Mouse (Mus musculus) layer of hippocampus, adult 11-12 months (tissue): ENCODE measurements around the gene Syde1.
A peak's percentile ranks its signal among the peaks of the same experiment; 100 is the strongest.
"Not testable (repeated sequence)": the region's sequence is repeated elsewhere in the genome, so short reads cannot be mapped to it uniquely, and the experiment has no call there.

Source experiments
- DNase-seq: peaks from one replicate; pipeline ENCODE4 v3.0.0; 2022; ENCODE audit warnings: low spot score

The Syde1 gene

DNA sequence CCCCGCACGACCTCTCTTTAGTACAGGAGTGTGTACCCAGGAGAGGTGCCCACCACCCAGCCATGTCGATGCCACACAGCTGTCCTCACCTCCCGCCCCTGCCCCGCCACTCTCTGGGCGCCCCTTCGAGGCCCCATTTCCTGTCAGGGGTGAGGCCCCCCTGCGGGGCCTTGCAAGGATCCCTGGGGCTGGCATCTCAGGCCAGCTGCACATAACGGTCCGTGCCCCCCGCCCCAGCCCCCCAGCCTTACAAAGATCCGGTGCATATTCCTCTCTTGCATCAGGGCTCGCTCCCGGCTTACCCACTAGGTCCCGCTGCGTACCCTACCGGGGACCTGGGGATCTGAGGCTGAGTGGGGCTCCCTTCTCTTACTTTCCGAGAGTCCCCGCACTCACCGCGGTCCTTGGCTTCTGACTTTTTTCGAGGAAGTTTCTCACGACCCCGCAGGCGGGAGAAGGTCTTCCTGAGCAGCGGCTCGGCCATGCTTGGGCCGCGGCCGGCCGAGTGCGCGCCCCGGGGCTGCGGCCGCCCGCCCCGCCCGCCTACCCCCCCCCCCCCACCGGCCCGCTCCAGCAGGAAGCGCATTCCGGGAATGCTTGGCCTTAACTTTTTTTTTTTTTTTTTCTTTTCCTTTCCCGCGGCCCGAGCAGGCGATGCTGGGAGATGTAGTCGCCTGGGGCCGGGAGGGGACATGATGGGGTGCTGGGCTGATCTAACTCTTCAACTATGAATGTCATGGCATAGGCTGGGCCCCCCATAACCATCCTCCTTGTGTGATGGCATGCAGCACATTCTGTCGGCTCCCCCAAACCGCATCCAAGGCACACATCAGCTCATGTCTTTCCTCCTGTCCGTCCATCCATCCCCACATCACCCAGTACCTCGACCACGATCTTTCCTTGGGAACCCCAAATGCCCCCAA, at the start of gene Syde1:
Syde1 (minus strand) TSS at position 559 of the 923 bp plus-strand sequence.
- no peak for DNase-seq

DNA sequence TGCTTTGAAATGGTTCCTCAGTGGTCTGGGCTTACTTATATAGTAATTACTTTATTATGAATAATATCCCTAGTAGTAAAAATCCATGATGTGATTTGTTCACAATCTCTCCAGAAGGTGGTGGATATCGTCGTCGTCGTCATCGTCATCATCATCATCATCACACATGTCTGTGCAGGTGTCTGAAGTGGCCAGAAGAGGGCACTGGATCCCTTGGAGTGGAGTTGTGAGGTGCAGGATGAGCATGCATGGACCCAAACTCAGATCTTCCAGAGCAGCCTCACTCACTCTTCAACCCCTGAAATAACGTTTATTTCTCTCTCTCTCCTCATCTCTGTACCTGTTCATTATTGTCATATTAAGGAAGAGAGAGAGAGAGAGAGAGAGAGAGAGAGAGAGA, 40.5 kb upstream of the Syde1 start:
- DNase-seq, result peak; percentile 45

DNA sequence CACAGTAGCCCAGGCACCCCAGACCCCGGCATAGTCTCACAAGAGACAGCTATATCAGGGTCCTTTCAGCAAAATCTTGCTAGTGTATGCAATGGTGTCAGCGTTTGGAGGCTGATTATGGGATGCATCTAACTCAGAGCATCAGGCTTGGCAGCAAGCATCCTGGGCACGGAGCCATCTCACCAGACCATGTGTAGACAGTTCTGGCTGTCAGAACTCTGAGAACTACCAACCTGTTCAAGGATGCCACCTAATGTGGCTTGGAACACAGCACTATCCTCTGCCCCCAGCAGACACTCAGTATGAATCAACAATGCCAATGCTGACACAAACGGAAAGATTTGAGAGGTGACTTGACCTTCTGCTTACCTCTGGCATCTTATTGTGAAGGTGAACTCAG, 38.4 kb upstream of the Syde1 start:
- peak; percentile 51 for DNase-seq

DNA sequence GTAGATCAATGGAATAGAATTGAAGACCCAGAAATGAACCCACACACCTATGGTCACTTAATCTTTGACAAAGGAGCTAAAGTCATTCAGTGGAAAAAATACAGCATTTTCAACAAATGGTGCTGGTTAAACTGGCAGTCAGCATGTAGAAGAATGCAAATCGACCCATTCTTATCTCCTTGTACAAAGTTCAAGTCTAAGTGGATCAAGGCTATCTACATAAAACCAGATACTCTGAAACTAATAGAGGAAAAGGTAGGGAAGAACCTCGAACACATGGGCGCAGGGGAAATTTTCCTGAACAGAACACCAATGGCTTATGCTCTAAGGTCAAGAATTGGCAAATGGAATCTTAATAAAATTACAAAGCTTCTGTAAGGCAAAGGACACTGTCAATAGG, 31.4 kb upstream of the Syde1 start:
- DNase-seq, result not testable (repeated sequence)

DNA sequence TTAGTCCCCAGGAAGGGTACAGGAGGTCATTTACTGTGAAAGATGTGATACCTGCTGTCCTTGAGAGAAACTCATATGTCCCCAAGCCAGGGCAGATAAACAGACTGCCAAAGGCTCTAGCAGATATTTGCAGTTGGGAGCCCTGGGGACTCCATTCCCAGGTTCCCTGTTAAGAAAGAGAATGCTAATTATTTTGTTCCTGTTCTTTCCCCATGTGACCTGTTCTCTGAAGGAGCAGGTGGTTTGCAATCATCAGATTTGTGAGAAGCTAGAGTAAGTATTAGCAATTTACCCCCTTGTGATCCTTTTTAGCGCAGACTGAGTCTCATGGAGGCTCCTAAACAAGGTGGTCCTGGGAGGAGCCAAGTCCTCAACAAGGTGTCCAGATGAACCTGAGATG, 26.2 kb upstream of the Syde1 start, which contains the start of gene Olfr1357:
Olfr1357 (minus strand) TSS at position 101 of the 400 bp plus-strand sequence.
- no peak for DNase-seq

DNA sequence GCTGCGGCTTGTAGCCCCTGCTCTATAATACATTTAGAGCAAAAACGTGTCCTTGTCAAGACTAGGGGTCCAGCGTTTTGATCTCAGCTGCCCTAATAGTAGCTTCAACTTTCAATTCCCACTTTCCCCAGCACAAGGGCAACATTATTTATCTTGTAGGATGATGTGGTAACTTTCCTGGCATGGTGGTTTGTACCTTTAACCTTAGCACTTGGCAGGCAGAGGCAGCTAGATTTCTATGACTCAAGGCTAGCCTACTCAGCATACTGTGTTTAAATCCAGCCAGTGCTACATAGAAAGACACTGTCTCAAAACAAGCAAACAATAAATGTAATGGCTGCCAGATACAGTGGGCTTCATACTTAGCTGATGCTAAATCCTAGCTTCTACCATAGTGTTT, 15.8 kb upstream of the Syde1 start:
- no peak for DNase-seq

DNA sequence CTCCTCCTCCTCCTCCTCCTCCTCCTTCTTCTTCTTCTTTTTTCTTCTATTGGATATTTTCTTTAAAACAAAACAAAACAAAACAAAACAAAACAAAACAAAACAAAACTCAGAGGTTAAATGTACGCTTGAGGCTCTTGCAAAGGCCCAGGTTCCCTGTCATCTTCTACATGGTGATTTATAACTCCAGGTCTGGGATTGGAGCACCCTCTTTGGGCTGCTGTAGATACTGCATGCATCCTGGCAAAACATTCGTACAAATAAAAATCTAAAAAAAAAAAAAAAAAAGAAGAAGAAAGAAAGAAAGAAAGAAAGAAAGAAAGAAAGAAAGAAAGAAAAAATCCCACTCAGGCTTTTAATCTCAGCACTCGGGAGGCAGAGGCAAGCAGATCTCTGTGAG, 13.3 kb upstream of the Syde1 start:
- DNase-seq, result peak; percentile 43

DNA sequence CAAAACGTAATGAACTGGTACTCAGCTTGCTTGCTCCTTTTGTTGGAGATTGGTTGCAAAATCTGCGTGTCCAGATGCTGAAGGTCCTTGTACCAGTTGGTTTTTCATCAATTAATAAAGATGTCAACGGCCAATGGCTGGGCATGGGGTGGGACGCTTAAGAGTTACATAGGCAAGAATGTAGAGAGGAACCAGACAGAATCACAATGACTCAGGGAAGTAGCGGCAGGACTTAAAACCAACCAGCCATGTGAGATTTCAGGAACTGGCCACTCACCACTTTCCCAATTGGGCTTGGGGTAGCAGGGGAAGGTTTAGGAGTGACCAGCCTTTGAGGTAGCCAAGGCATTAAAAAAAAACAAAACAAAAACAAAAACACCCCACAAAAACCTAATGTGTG, 8.1 kb upstream of the Syde1 start:
- DNase-seq, result no peak

DNA sequence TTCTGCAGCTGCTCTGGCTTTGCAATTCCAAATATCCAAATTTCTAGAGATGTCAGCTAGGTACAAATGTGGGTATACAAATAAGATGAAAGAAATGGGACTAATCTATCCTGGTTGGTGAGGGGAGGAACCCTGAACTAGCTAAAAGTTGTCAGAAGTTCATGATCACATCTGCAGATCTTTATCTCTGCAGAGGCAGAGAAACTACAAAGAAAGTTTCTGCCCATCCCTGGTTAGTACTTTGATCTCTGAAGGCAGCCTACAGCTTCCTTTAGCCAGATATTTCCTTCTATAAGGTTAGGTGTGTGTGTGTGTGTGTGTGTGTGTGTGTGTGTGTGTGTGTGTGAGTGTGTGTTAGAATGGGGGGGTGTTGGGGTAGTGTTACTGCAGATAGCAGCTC, 2.8 kb upstream of the Syde1 start:
- no peak for DNase-seq

DNA sequence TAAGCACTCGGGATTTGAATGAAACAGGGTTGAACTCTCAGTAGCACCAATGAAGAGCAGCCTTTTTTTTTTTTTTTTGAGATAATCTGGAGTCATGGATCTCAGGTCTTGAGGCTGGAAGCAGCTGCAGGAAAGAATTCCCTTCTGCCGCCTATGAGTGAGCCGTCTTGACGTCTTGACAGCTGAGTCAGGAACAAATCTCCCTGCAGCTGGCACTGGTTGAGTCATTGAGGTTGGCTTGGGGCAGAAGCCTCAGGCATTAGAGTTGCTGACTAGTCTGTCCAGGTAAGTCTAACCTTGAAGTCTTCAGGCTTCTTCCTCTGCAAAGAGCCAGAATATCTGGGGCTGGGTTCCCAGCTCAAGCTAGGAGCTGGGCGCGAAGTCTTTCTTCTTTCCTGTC, 2.4 kb upstream of the Syde1 start:
- DNase-seq, result no peak

DNA sequence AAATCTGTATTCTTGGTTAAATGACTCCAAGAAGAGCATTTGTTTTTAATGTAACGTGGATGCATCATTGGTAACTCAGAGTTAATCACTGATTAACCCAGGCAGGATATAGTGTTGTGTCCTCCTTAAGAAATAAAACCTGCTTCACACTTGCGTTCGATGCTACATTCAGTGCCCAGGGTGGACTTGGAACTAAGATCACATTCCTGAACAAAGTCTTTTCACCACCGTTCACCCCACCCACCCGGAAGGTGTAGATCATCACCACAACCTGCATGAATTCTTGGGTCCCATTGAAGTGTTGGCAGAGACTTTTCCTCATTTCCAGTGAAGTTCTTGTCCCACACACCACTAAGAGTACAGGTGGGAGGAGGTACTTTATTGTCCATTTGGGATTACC, 2.0 kb upstream of the Syde1 start:
- DNase-seq, result no peak

DNA sequence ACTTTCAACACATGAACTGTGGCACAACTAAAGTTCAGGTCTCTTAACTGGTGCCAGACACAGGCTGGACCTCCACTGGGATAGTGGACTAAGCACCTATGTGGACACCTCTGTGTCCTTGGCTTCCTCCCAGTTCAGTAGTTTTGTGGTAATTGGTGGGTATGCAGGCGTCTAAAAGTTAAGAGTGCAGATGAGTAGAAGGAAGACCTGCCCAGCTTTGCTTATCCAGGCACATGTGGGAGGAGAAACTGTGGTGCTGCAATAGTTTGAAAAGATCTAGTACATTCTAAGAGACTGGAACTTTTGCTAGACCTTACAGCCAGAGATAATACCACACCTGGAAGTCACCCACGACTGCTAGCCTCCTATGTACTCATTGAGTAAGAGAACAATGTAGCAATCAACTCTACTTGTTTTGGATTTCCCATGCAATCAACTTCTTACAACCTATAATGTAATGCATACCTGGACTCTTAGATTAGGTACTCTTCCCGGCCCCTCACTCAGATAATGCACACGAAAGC, 1.2 kb upstream of the Syde1 start:
- DNase-seq, result no peak

DNA sequence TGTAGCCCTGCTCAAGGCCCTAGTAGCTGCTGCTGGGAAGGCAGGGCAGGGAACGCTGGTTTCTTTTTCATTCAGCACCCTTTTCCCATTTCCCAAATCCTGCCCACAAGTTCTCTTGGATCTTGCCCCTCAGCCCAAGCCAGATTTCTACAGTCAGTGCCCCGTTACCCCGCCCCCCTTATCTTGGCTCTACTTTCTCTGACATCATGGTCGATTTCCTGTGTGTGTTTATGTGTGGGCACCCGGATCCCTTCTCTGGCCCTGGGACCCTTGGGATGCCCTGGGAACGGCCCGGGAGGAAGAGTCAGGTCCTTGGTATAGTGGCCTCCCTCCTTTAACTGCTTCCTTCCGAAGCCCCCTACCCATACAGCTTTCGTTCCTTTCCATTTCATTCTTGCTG, 1.0 kb downstream of the Syde1 start:
- no peak for DNase-seq

DNA sequence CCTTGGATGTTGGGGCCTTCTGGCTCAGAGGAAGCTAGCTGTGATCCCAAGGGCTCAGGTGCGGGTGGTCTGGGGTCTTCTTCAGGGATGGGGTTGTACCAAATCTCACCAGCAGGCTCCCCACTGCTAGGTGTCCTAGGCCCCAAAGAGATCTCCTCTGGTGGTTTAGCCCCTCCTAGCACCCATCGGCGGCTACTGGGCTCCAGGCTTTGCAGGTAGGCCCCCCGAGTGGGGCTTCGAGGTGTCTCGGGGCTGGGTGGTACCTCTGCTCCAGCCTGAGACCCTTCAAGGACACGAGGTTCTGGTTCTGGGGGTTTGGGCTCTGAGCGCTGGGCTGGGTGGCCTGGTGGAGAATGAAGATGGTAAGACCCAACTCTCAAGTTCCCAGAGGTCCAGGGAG, 1.9 kb downstream of the Syde1 start:
- no peak for DNase-seq

DNA sequence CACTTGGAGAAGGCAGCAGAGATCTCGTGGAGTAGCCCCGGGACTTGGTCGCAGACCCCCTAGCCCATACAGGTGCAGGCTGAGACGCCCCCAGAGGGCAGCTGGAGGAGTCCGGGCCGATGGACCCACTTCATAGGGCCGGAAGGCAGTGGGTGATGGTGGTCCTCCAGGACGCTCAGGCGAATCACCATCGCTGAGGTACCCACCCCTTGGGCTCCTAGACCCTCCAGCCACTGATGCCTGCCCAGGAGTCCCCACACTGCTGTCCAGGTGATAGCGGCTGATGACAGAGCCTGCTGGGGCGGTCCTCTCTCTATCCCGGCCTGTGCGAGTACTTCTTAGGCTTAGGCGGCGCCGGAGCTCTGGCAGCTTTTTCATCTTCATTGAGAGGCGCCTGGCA, 2.5 kb downstream of the Syde1 start:
- DNase-seq, result no peak

DNA sequence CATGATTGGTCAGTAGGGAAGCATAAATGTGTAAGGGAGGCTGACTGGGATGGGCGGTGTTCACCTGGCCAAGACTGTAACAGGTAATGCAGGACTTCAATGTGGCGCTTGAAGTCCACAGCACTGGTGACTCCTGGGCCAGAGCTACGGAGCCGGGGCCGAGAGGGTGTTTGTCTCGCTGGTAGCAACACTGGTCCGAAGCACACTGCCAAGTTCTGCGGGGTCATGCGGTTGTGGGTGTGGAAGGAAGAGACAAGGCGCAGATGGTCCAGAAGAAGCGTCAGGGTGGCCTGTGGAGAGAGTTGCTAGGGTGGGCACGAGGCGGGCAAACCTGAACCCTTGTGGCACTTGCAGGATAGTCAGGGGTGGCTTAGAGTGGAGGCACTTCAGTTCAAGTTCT, 5.7 kb downstream of the Syde1 start:
- no peak for DNase-seq

DNA sequence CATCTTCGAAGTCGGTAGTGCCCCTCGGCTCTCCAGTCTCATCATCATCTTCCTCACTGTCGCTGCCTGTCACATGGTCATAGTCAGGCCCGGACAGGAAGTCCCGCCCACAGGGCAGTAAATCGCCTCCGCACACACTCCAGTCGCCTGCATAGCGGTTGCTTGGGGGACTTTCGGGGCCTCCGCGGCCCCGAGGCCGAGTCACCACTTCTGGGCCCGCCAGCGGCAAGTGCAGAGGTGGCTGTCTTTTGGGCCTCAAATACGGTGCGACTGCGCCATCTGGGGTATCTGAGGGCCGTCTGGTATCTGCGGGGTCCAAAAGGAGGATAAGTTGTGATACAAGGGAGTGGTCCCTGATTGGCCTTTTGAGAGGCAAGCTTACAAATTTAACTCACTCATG, 6.2 kb downstream of the Syde1 start:
- DNase-seq, result no peak

DNA sequence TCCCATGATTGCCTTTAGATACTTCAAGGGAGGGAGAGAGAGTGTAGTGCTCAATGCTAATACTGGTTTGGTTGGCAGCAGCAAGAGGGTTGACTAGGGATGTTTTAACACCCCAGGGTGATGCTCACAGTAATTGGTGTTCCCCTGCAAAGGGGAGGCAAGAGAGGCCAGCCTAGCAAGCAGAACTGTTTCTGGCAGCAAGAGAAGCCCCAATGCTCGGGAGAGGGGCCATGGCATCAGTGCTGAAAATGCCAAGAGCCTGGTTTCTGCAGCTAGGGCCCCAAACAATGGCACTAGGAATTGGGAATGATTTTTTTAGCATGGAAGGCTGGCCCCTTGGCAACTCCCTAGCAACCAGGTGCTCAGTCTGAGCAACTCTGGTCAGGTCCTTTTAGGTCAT, 6.8 kb downstream of the Syde1 start:
- DNase-seq, result no peak

DNA sequence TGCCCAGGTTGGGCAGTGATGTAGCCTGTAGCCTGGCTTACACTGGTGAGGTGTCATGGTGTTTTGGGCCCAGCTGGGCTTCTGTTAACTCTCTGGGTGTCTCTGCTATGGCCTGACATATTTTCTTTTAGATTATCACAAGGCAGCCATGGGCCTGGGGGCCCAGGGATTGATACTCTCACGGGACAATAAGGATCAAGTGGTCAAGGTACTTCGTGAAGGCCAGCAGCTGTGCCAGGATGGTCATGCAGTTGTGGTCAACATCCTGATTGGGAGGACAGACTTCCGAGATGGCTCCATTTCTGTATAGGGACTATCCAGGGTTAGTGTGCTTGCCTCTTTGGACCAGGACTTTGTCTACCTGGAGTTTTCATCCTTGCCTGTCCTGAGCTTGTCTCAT, 7.8 kb downstream of the Syde1 start:
- no peak for DNase-seq

DNA sequence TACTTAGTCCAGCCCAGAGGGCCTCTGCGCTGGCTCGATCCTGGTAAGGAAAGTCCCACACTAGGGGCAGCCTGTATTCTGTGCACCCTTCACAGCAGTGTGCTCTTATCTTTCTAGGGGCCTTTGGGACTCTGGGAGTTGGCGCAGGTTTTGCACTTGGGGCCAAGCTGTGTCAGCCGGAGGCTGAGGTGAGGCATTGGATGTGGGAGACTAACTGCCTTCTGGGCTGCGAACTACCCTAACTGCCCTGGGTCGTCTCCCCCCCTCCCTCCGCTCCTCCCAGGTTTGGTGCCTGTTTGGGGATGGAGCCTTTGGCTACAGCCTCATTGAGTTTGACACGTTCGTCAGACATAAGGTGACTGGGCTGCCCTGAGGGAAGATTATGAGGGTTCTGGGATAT, 8.4 kb downstream of the Syde1 start:
- no peak for DNase-seq

DNA sequence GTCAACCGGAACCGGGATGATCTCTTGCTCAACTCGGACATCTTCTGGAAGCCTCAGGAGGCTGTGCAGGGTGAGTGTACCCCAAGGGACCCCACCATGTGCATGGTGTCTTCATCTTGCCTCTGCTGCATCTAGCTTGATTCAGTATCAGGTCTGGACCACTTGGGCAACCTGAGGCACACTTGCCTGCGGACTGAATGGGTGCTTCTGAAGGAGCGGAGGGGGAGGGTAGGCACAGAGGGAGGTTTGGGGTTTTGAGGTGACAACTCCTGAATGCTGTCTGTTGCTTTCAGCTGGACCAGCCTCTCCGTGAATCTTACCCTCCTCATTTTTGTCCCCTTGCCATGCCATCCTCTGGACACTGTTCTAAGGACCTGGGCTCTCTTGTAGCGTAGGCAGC, 10.6 kb downstream of the Syde1 start:
- no peak for DNase-seq

DNA sequence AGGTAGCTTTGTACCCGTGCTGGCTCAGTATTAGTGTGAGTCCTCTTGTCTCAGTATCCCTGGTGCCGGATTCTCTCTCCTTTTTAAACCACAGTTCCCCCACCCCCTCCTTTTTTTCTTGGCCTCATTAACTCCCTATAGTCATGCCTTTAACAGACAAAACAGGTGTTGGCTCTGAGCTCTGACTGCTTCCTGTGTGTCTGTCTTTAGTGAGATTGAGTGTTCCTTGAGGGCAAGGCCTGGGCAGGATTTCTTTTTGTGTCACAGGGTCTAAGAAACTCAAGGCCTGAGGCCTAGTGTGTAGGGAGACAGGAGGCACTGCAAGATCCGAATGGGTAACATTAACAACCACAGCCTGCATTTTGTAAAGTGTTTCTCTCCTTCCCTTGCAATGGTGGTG, 13.6 kb downstream of the Syde1 start:
- no peak for DNase-seq

DNA sequence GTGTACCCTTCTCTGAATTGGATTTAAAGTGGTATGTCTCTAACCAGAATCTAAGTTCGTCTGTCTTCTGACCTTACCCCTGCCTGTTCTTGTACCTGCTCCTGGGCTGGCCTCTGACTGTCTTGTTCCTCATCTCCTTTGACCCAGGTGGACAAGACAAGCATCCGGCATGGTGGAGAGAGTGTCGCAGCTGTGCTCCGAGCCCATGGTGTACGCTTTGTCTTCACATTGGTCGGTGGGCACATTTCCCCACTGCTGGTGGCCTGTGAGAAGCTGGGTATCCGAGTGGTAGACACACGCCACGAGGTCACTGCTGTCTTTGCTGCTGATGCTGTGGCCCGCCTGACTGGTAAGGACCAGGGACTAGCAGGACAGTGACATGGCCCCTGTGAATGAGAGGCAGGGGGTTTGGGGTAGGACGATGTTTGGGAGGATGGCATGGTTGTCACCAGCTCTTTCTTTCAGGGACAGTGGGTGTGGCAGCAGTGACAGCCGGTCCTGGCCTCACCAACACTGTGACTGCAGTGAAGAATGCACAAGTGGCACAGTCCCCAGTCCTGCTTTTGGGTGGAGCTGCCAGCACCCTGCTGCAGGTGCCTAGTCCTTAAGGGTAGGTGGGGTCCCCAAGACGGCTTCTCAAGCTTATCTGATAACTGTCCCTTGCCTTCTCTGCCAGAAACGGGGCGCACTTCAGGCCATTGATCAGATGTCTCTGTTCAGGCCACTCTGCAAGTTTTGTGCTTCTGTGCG, 15.2 kb downstream of the Syde1 start:
- no peak for DNase-seq
